Mouse (Mus musculus) urinary bladder, adult 18-20 months (tissue): ENCODE results near the gene S100a5.

Experiments
- DNase-seq, 2 experiments: peaks; one replicate each; pipeline ENCODE4 v3.0.0; 2022; ENCODE audit warnings: low spot score in 2 of 2, mixed read lengths in 2 of 2

The S100a5 gene

DNA sequence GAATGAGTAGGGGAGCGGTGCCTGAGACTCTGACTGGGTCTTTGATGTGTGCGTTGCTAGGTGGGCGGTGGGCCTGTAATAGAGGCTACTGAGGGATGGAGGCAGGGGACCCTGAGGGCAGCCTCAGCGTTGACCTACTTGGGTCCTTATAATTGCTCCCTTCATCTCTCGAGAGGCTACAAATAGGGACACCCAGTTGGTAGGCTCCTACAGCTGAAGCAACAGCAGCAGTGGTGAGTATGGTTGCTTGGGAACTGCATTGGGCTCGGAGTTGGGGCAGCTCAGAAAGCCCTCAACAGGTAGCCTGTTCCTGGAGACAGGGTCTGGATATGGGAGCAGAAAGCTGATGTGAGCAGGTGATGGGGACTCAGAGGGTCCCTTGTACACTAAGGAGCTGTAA lies 8.3 kb upstream of the S100a5 start:
- no peak for DNase-seq

DNA sequence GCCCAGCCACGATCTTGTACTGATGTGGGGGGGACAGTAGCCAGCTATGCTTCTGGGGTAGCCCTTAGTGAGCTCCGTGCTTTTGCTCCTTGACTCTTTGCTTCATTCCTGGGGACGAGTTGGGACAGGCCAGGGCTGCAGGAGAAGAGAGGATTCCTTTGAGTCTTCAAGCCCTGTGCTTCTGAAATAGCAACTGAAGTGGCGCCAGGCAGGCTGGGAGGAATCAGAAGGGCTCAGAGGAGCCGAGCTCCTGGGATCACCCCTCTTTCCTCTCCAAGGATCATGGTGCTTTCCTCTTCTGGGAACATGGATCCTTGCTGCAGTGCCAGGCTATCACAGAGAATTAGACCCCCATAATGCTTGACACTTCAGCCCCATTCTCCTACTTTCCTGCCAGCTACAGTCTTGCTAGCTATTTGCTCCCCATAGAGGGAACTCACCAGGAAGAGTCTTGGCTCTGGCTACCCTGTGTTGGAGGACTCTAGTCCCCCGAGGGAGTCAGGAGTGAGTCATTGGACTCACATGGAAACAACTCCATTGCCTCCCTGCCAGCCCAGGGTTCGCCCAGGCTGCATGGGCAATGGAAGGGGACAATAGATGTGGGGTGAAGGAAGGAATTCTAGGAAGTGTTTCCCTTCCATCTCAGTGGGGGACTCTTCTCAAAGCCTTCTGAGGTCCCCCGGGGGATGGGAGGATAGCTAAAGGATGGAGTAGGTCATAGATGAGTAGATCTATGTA lies 7.7 kb upstream of the S100a5 start:
- DNase-seq, result no peak

DNA sequence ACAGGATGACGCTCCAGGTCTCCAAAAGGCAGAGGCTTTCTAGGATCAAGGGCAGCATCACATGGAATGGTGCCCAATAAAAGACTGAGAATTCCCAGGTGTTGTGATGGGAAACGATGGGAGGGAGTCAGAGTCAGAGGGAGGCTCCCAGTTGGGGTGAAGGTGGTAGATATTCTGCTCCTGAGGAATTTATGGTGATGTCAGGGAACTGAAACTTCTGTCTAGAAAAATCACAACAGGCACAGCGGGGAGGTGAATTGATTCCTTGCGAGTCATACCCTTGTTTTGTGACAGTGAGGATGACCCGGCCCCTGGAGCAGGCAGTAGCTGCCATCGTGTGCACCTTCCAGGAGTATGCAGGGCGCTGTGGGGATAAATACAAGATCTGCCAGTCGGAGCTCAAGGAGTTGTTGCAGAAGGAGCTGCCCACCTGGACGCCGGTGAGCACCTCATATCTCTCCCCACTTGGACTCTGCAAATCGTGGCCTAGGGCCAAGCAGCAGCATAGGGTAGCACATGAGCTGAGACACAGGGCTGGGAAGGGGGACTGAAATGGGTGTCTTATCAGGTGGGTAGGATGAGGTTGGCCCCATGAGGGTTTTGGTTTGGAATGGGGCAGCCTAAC lies 6.7 kb upstream of the S100a5 start, which contains the start of gene Gm42674:
TSS of gene Gm42674 (plus strand) at position 419 of the 625 bp plus-strand sequence.
- peak in 1 of 2 experiments; percentile 9 for DNase-seq

DNA sequence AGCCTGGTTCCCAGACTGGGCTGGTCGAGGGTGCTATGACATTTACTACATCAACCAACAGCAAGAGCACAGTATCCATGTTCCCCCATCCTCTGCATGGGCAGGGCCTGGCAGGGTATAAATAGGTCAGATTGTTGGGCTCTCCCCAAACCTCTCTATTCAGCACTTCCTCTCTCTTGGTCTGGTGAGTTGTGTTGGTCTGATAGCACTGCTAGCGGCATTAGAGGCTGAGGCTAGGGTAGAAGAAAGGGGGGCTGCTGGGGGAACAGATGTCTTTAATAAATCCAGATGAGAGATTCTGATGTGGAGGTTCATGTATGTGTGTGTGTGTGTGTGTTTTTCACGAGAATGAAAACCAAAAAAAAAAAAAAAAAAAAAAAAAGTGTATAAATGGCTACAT lies 4.7 kb upstream of the S100a5 start, which contains the start of gene S100a4:
TSS of gene S100a4 (plus strand) at position 149 of the 400 bp plus-strand sequence.
- peak in 1 of 2 experiments; percentile 9 for DNase-seq

DNA sequence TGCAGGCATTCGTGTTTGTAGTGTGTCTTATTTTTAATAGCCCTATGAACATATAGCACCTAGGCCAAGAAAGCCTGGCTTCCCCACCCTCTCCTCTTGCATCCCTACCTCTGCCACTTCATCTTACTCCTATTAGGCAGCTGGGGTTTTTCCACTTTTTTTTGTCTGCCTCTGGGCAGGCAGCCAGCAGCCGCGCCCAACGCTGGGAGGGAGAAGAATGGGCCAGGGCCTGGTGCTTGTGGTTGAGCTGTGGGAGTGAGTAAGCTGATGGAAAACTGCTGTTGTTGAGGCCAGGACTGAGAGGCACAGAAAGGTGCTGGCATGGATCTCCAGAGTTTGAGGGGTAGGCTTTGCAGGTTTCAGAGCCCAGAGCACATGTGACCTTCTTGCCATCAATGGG lies 3.9 kb upstream of the S100a5 start:
- peak; percentile 92 to 96 for DNase-seq

DNA sequence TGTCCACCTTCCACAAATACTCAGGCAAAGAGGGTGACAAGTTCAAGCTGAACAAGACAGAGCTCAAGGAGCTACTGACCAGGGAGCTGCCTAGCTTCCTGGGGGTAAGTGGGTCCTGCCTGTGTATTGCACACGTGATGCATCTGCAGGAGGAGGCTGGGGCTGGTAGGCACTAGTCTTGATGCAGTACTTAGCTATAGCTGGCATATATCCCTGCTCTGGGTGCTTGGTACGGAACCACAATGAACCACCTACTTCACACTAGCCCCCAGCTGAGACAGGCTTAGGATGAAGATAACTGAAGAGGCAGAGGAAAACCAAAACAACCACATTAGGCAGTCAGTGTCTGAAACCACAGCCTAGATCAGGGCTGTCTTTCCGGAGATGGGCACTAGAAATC lies 3.3 kb upstream of the S100a5 start:
- DNase-seq, result peak in 1 of 2 experiments; percentile 6

DNA sequence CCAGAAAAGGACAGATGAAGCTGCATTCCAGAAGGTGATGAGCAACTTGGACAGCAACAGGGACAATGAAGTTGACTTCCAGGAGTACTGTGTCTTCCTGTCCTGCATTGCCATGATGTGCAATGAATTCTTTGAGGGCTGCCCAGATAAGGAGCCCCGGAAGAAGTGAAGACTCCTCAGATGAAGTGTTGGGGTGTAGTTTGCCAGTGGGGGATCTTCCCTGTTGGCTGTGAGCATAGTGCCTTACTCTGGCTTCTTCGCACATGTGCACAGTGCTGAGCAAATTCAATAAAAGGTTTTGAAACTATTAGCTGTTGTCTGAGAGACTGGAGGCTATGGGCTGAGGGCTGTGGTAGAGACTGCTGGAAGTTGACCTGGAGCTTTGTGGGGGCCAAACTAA lies 2.6 kb upstream of the S100a5 start:
- peak in 1 of 2 experiments; percentile 1 for DNase-seq

DNA sequence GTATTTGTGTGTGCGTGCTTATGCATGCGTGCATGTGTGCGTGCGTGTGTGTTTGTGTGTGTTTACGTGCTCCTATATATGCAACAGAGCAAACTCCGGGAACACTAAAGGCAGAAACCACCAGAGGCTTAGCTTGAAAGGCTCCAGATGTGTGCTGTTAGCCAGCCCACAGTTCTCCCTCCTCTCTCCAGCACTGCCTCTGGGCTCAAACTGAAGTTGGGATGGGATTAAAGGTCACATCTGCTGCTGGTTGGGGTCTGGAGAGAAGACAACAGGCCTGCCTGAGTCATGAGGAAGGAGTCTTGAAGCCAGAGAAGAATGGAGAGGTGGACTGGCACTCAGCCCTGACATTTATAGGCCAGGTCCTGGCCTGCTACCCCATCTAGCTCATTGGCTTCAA lies 2.1 kb upstream of the S100a5 start:
- peak in 1 of 2 experiments; percentile 5 for DNase-seq

DNA sequence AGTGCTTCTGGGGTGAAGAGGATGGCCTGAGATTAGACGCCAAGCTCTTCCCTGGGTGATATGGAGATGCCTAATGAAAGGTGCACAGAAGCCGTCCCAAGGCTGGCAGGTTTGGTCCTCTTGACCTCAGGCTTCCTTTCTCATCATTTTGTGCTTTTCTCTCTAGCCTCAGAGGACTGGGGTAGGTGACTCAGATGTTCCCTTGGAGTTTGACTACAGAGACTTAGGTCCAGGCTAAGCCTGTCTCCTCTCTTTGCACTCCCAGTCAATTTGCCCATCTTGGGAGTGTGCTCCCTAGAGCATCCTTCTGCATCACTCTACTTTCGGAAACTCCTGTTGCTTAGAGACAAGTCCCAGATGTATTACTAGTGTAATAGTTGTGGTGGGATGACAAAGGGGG lies 962 bp upstream of the S100a5 start:
- peak in 1 of 2 experiments; percentile 5 for DNase-seq

DNA sequence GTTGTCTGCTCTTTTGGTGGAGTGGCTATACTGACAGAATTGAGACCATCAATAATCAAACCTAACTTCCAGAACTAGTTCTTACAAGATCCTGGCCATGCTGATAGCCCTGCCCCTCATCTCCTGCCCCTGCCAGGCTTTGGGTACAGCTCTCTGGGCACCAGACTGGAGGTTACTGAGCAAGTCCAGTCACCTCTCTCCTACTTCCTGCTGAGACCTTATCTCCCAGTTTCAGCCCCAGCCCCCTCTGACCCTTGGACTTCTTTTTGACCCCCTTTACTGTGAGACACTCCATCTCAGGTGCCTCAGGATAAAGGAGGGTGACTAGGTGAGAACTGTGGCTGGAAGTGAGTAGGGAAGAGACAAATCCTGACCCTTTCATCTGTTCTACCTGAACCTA lies 779 bp downstream of the S100a5 start:
- DNase-seq, result peak; percentile 52 to 73

DNA sequence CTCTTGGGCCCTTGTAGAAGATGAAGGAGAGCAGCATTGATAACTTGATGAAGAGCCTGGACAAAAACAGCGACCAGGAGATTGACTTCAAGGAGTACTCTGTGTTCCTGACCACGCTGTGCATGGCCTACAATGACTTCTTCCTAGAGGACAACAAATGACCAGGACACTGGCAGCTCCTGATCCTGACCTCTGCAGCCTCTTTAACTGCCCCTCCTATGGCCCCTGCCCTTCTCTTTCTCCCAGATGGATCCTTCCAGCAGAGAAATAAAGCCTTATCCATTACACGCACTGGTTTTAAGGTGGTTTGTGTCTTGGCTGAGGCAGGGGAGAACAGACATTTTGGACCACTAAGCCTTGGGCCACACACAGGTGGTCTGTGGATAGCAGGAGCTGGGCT lies 3.2 kb downstream of the S100a5 start:
- DNase-seq, result no peak

DNA sequence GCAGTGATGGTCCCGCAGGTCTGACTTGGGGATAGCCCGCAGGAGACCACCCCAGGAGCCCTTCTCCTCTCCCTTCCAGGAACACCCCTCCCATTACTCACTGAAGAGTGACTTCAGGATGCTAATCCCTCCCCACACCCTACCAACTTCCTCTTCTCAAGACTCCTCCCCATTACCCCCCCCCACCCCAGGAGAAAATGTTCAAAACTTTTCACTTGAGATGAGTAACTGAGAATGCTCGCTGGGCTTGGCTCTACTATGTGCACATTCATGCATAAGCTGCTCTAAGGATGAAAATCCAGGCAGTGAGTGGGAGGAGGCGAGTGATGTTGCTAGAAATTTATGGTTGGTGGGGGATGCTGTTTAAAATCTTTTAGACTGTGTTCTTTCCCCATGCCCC lies 3.7 kb downstream of the S100a5 start:
- peak in 1 of 2 experiments; percentile 23 for DNase-seq

DNA sequence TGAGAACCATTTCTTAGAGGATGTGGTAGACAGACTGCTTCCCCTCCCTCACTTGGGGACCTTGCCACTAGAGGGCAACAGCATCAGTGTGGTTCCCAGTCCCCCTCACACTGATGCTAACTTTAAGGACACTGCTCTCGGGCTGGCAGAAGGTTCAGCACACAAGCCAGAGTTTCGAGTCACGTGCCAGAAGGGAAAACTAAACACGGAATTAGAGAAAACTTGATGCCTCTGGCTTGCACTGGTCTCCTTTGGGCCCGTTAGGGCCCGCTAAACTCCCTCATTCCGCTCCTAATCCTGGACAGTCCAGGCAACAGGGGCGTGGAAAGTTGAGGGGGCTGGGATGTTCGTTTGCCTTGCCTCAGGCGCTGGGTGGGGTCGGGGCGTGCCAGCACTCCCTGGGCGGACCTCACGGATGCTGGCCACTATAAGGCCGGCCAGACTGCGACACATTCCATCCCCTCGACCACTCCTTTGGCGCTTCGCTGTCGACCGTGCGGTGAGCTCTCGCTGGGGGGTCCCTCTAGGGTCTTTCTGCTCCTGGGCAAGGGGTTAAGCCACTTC lies 4.5 kb downstream of the S100a5 start, which contains the start of gene S100a6:
TSS of gene S100a6 (plus strand) at position 155 of the 564 bp plus-strand sequence.
- DNase-seq, result peak; percentile 82 to 92

DNA sequence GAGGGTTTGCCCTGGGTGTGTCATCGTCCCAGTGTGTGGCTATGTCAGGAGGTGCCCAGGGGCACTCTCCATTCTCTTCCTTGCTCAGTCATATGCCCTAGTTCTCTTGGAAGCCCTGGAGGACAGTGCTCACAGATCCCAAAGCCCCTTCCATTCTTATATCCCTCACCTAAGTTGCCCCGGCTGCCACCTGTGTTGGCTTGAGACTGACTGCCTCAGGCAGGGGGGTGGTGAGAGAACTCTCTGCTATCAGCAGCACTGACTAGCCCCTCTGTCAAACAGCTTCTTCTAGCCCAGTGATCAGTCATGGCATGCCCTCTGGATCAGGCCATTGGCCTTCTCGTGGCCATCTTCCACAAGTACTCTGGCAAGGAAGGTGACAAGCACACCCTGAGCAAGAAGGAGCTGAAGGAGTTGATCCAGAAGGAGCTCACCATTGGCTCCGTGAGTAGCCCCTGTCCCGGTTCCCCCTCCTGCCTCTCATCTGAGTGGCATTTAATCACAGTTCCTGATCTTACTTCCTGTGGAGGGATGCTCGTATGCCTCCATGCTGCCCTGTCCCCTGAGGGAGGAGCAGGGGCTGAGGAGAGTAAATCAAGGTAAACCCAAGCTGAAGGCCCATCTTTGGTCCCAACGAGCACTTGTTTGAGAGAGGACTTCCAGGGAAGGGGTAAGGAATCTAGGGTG lies 5.3 kb downstream of the S100a5 start:
- peak in 1 of 2 experiments; percentile 39 for DNase-seq

DNA sequence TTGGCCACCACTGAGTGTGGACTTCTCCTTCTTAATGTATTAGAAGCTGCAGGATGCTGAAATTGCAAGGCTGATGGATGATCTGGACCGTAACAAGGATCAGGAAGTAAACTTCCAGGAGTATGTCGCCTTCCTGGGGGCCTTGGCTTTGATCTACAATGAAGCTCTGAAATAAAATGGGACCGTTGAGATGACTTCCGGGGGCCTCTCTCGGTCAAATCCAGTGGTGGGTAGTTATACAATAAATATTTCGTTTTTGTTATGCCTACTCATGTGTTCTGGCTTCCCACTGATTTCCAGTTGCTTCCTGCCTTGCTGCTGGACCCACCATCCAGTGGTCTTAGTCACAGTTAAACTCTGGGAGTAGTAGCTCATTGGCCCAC lies 5.8 kb downstream of the S100a5 start:
- no peak for DNase-seq

DNA sequence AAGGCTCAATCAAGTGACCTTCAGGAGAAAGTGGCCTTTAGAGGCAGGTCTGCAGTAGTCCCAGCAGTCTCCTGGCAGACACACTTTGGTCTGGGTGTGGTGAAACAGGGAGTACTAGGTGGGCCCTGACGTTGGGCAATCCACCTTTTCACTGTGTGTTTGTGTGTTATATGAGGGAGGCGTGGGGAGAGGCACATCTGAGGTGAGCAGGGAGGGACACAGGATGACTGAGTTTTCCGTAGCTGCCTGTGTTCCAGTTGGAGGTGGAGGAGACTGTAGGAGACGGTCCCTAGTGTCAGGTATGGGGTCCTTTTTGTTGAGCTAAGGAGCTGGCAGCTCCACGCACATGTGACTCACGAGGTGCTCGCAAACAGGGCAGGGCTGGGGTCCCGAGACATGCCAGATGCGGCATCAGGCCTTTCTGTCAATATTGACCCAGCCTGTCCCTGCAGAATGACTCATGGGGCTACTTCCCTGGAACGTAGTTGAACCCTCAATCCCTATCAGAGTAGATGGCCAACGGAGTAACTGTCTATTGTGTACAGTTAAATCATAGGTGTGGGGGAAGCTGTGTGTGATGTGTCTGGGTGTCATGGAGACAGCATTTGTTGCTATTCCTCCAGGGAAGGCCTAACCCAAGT lies 6.4 kb downstream of the S100a5 start:
- peak in 1 of 2 experiments; percentile 57 for DNase-seq

DNA sequence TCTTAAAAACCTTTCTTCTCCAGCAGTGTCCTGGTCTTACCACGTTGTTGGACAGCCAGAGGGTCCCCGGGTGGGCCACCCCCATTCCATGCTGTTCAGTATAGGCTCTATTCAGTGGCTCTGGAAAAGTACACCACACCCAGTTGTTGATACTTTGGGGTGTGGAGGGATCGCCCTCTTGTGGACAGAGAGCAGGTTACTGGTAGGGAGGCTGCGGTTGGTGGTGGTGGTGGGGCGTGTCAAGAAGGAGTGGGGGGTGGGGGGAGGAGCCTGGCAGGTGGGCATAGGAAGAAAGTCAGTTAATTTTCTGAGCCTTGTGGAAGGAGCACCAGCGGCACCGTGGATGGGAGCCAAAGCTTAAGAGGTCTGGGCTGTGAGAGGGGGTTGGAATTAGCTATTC lies 7.1 kb downstream of the S100a5 start:
- peak in 1 of 2 experiments; percentile 77 for DNase-seq

DNA sequence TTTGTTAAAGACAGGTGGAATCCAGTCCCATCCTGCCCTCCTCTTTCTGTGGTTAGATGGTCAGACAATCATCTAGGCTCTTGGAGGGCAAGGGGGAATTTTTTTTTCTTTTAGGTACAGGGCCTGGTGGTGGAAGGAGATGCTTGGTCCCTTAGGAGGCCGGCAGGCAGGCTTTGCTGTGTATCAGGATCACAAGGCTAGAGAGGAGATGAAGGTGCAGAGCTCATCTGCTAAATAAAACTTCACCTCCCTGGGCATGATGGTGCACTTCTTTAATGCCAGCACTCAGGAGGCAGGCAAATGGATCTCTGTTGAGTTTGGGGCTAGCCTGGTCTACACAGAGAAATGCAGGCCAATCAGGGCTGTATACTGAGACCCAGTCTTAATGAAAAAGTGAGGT lies 7.6 kb downstream of the S100a5 start:
- peak in 1 of 2 experiments; percentile 10 for DNase-seq

DNA sequence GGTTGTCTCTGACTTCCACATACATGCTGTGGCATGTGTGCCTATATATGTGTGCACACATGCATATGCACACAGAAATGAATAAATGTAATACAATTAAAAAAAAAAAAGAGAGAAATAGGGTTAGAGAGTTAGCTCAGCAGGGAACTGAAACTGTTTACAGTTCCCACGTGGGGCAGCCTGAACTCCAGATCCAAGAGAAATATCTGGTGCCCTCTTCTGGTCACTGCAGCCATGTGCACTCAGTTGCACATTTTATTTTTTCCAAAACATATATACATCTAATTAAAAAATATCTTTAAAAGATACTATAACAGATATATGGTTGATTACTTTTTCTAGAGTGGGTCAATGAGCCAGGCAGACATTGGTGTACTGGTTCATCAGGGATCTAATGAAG lies 9.3 kb downstream of the S100a5 start:
- no peak for DNase-seq

DNA sequence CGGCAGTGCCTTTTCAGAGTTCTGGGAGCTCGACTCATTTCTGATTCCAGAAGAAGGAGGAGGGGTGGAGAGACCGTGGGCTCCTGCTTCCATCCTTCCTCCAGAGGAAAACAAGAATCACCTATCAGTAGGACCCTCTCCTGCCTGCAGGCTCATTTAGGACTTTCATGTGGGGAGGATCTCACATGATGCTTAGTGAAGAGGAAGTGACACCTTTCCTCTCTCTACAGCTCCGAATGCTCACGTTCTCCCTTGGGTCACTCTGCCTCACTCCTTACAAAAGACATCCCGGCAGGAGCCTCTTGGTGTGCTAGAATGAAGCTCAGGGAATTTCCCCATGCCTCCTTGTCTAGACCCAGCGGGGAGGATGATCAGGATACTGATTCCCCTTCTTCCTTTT lies 13.2 kb downstream of the S100a5 start:
- DNase-seq, result no peak

DNA sequence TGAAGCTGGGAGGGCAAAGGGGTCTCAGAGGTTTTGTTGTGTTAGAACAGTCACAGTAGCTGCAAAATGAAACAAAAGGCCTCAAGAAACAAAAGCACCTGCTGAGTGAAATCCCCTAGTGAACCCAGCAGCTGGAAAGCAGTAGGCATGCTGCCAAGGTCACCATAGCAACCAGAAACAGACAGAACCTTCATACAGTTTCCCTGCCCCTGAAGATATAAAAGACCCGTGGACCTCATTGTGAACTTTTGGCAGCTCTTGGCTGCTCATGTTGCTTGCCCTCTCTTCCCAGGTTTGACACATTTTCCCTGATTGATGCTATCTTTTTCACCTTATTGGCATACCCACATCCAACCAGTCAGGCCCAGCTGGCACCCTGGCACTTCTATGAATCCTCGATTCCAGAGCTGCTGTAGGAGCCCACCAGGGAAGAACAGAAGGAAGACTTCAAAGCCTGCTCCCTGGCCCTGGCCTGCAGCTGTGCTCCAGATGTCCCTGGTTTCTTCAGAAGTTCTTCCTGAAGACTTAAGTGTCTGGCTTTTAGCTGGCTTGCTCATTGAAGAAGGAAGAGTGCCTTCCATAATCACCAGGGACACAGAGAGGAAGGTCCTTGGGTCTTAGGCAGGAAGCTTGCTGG lies 15.2 kb downstream of the S100a5 start:
- DNase-seq, result peak in 1 of 2 experiments; percentile 8
